Mouse (Mus musculus) cerebellum, adult 2 months (tissue): ENCODE results near the gene Krt26.

Experiments used
- CTCF ChIP-seq: fragments of 200-500 bp; IDR thresholded peaks from 2 replicates; pipeline ENCODE4 v1.5.1; 2011; ENCODE audit warnings: low read depth, mild to moderate bottlenecking, control low read depth, low read length, moderate library complexity, borderline replicate concordance; ENCODE audit not compliant: insufficient read depth
- POLR2A ChIP-seq: fragments of 200-500 bp; IDR thresholded peaks from 2 replicates; pipeline ENCODE4 v1.6.1; 2011; ENCODE audit warnings: low read length, control low read depth, borderline replicate concordance; ENCODE audit not compliant: insufficient read depth

DNA sequence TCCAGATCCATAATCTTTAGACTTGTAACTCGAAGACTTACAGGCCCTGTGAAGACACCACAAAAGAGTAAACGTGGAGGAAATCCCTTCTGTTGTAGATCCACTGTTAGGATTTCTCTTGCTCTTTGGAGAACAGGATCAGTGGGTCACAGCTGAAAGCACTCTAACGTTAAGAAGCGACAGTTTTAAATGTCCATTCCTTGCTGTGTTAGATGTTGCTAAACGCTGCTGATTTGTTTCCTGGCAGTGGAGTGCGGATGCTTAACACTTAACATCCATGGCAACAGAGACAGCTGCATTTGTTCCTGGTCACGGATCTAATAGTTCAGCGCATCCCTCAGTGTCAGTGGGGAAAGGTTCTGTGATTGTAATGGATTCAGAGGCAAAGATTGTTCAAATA, 21.2 kb downstream of the Krt26 start:
- TF ChIP-seq CTCF (no peak), POLR2A (no peak)
